Mouse (Mus musculus): ENCODE results near the gene Capn7. TPM values are rescaled to one million over a fixed set of nuclear protein-coding genes. Genes with fewer than 3 reads are reported as not detected.

Gene Capn7
- polyA plus RNA-seq, 1 experiment = 9.3 TPM

GRCm38 (mm10) chr14:31406154-31406810 is 69.8 kb downstream of the Capn7 start:
- TF ChIP-seq MYOD1 (IDR thresholded peaks at IDR 0.05; ENCODE audit: control insufficient read depth in 1 of 3, insufficient read length in 2 of 3, low read depth in 2 of 3) (peak in 1 of 3 experiments; percentile 6), POLR2A (IDR thresholded peaks at IDR 0.05; ENCODE audit: insufficient read length, low read depth) (no peak), SRF (IDR thresholded peaks at IDR 0.05; ENCODE audit: control insufficient read depth, insufficient read length, low read depth) (no peak), E2F4 (IDR thresholded peaks at IDR 0.05; ENCODE audit: insufficient read depth) (no peak), MYOG (IDR thresholded peaks at IDR 0.05; ENCODE audit: control insufficient read depth in 1 of 3, insufficient read depth in 1 of 3, insufficient read length in 2 of 3, low read depth in 2 of 3) (no peak)
- Histone ChIP-seq H3K4me2 (ENCODE audit: low read depth) (no peak overlapping the region), H3K79me2 (ENCODE audit: control insufficient read depth, insufficient read depth) (no peaks in the 10 kb centered on the region), H3K27me3 (ENCODE audit: control insufficient read depth, insufficient read depth, insufficient read length) (no peaks in the 10 kb centered on the region), H3K4me3 (no peak overlapping the region), H3ac (ENCODE audit: control insufficient read depth, insufficient read length) (no peak overlapping the region), H3K36me3 (ENCODE audit: control insufficient read depth, insufficient read depth) (no peaks in the 10 kb centered on the region)

DNA sequence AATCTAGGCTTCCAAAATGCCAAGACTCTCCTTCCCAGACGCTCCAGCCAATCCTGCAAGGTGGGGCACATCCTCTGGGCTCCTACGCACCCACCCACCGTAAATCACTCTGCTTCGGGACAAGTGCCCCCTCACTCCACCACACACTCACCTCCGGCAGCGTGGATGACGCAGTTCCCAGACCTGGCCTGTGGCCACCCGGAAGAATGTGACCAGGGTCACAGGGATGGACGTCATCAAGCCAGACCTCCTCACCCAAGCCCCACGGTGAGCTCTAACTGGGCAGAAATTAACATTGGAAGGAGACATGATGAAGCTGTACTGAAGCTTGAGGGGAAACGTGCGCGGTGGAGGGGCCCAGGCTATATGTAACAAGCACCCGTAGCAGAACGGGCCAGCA is 70.8 kb downstream of the Capn7 start:
- Histone ChIP-seq H3K79me2 (ENCODE audit: control insufficient read depth, insufficient read depth) (no peaks in the 10 kb centered on the region), H3ac (ENCODE audit: control insufficient read depth, insufficient read length) (no peak overlapping the region), H3K27me3 (ENCODE audit: control insufficient read depth, insufficient read depth, insufficient read length) (no peaks in the 10 kb centered on the region), H3K4me3 (no peak overlapping the region), H3K36me3 (ENCODE audit: control insufficient read depth, insufficient read depth) (no peaks in the 10 kb centered on the region), H3K4me2 (ENCODE audit: low read depth) (no peak overlapping the region)
- TF ChIP-seq MYOD1 (IDR thresholded peaks at IDR 0.05; ENCODE audit: control insufficient read depth in 1 of 3, insufficient read length in 2 of 3, low read depth in 2 of 3) (no peak), MAX (IDR thresholded peaks at IDR 0.05; ENCODE audit: low read depth) (no peak), SRF (IDR thresholded peaks at IDR 0.05; ENCODE audit: control insufficient read depth, insufficient read length, low read depth) (no peak), POLR2AphosphoS2 (IDR thresholded peaks at IDR 0.05; ENCODE audit: insufficient read length, low read depth) (no peak), E2F4 (IDR thresholded peaks at IDR 0.05; ENCODE audit: insufficient read depth) (no peak), TCF3 (IDR thresholded peaks at IDR 0.05; ENCODE audit: insufficient read length, low read depth) (no peak), REST (IDR thresholded peaks at IDR 0.05; ENCODE audit: insufficient read depth, insufficient read length) (no peak), MYOG (IDR thresholded peaks at IDR 0.05; ENCODE audit: control insufficient read depth in 1 of 3, insufficient read depth in 1 of 3, insufficient read length in 2 of 3, low read depth in 2 of 3) (no peak), USF1 (IDR thresholded peaks at IDR 0.05; ENCODE audit: low read depth) (no peak), CEBPB (IDR thresholded peaks at IDR 0.05; ENCODE audit: insufficient read depth, poor library complexity, severe bottlenecking) (no peak), POLR2A (IDR thresholded peaks at IDR 0.05; ENCODE audit: insufficient read length, low read depth) (no peak), TCF12 (IDR thresholded peaks at IDR 0.05; ENCODE audit: insufficient read depth, poor library complexity, severe bottlenecking) (no peak)

- Histone ChIP-seq H3K4me2 (ENCODE audit: low read depth) (no peak overlapping the region), H3K79me2 (ENCODE audit: control insufficient read depth, insufficient read depth) (no peaks in the 10 kb centered on the region), H3K27me3 (ENCODE audit: control insufficient read depth, insufficient read depth, insufficient read length) (no peaks in the 10 kb centered on the region), H3ac (ENCODE audit: control insufficient read depth, insufficient read length) (no peak overlapping the region), H3K4me3 (no peak overlapping the region), H3K36me3 (ENCODE audit: control insufficient read depth, insufficient read depth) (no peaks in the 10 kb centered on the region)
- TF ChIP-seq MYOD1 (IDR thresholded peaks at IDR 0.05; ENCODE audit: control insufficient read depth in 1 of 3, insufficient read length in 2 of 3, low read depth in 2 of 3) = no peak
- no peak for TF ChIP-seq REST (IDR thresholded peaks at IDR 0.05; ENCODE audit: insufficient read depth, insufficient read length)
- no peak for TF ChIP-seq CEBPB (IDR thresholded peaks at IDR 0.05; ENCODE audit: insufficient read depth, poor library complexity, severe bottlenecking)
- no peak for TF ChIP-seq MYOG (IDR thresholded peaks at IDR 0.05; ENCODE audit: control insufficient read depth in 1 of 3, insufficient read depth in 1 of 3, insufficient read length in 2 of 3, low read depth in 2 of 3)
- no peak for TF ChIP-seq USF1 (IDR thresholded peaks at IDR 0.05; ENCODE audit: low read depth)
- TF ChIP-seq MAX (IDR thresholded peaks at IDR 0.05; ENCODE audit: low read depth) = no peak
- no peak for TF ChIP-seq TCF3 (IDR thresholded peaks at IDR 0.05; ENCODE audit: insufficient read length, low read depth)
- no peak for TF ChIP-seq SRF (IDR thresholded peaks at IDR 0.05; ENCODE audit: control insufficient read depth, insufficient read length, low read depth)
- TF ChIP-seq POLR2A (IDR thresholded peaks at IDR 0.05; ENCODE audit: insufficient read length, low read depth) = no peak
- TF ChIP-seq TCF12 (IDR thresholded peaks at IDR 0.05; ENCODE audit: insufficient read depth, poor library complexity, severe bottlenecking) = no peak
- no peak for TF ChIP-seq POLR2AphosphoS2 (IDR thresholded peaks at IDR 0.05; ENCODE audit: insufficient read length, low read depth)
- TF ChIP-seq E2F4 (IDR thresholded peaks at IDR 0.05; ENCODE audit: insufficient read depth) = no peak
Measured at GRCm38 (mm10) chr14:31407911-31408604, 71.6 kb downstream of the Capn7 start.

- Histone ChIP-seq H3K36me3 (ENCODE audit: control insufficient read depth, insufficient read depth) (no peaks in the 10 kb centered on the region), H3K4me2 (ENCODE audit: low read depth) (no peak overlapping the region)
Measured at GRCm38 (mm10) chr14:31408666-31409065, 72.2 kb downstream of the Capn7 start.

More at GRCm38 (mm10) chr14:31408666-31409065, 72.2 kb downstream of the Capn7 start:
- H3K27me3 ChIP-seq (ENCODE audit: control insufficient read depth, insufficient read depth, insufficient read length) = no peaks in the 10 kb centered on the region
- no peak for TF ChIP-seq CEBPB (IDR thresholded peaks at IDR 0.05; ENCODE audit: insufficient read depth, poor library complexity, severe bottlenecking)
- no peak for TF ChIP-seq TCF12 (IDR thresholded peaks at IDR 0.05; ENCODE audit: insufficient read depth, poor library complexity, severe bottlenecking)
- no peak for TF ChIP-seq REST (IDR thresholded peaks at IDR 0.05; ENCODE audit: insufficient read depth, insufficient read length)
- no peak for TF ChIP-seq SRF (IDR thresholded peaks at IDR 0.05; ENCODE audit: control insufficient read depth, insufficient read length, low read depth)
- no peak for TF ChIP-seq POLR2AphosphoS2 (IDR thresholded peaks at IDR 0.05; ENCODE audit: insufficient read length, low read depth)
- no peak for TF ChIP-seq POLR2A (IDR thresholded peaks at IDR 0.05; ENCODE audit: insufficient read length, low read depth)
- TF ChIP-seq MYOD1 (IDR thresholded peaks at IDR 0.05; ENCODE audit: control insufficient read depth in 1 of 3, insufficient read length in 2 of 3, low read depth in 2 of 3) = no peak
- no peaks in the 10 kb centered on the region for H3K79me2 ChIP-seq (ENCODE audit: control insufficient read depth, insufficient read depth)
- H3ac ChIP-seq (ENCODE audit: control insufficient read depth, insufficient read length) = no peak overlapping the region
- no peak overlapping the region for H3K4me3 ChIP-seq
